Mouse (Mus musculus) G1E-ER4 (cell line): ENCODE data around the gene Elfn1. TPM values are rescaled to one million over a fixed set of nuclear protein-coding genes. Genes with fewer than 3 reads are reported as not detected.

ENCODE experiments used
- GATA1 ChIP-seq: IDR thresholded peaks from one replicate; pipeline ENCODE4 v1.8.0; 2012; ENCODE audit warnings: low read length, inconsistent platforms
- polyA plus RNA-seq: library from polyadenylated mRNA; stranded (reverse); fragments of >175 nt; gene quantifications from 2 replicates; pipeline ENCODE4 v1.2.3, GENCODE M21; 2012

Gene Elfn1
- polyA plus RNA-seq, 1 experiment = not detected

DNA sequence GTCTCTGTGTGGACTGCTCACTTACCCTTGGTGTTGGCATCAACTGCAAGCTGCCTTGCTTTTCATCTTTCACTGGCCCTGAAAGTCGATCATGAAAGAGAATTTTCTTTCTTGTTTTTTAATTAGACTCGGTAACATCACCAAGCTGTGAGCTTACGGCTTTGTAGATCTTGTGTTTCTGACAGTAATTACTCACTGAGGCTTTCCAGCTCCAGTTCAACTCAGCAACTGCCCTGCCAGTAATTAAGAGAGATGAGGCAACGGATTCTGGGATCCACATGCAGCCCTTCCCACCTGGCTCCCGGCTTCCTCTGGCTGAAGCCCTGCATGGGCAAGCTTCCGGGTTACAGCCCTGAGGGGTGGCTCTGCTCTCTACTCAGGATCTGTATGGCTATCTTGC lies 115.1 kb downstream of the Elfn1 start:
- no peak for TF ChIP-seq GATA1

DNA sequence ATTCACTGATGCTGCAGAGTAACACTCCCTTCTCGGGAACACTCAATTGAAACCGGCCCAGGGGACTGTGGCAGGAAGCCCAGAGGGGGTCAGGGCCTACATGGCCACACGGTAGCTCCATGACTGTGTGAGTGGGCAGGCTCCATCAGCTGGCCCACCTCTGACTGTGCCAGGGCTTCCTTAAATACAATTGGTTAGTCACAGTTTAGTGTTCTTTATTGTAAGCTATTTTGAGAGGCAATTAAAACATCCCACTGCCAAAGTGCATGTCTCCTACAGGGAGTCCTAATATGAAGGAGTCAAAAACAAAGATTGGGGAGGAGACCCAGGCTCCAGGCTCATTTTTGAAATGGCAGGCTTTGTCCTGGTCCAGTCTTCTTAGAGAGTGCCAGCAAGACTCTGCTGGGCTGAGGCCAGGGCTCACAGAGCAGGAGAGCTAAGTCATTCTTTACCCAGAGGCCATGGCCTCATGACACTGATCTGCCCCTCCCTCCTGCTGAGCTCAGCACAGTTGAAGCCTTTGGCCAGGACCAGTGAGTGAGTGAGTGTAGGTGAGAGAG lies 116.3 kb downstream of the Elfn1 start:
- TF ChIP-seq GATA1 = no peak

Other genes starting within 250 kb of the Elfn1 start
- gene Micall2, start 171.6 kb upstream of the Elfn1 start, polyA plus RNA-seq = 20.4 and 22.4 TPM in 2 replicates
- 117 and 122 TPM in 2 replicates for gene Ints1, start 132.3 kb upstream of the Elfn1 start, polyA plus RNA-seq
- 40.6 and 49.2 TPM in 2 replicates for gene Mafk, start 116.4 kb upstream of the Elfn1 start, polyA plus RNA-seq
- 3.1 and 5.0 TPM in 2 replicates for gene Tmem184a, start 88.0 kb upstream of the Elfn1 start, polyA plus RNA-seq
- not detected in 2 replicates for gene Gm26938, start 81.5 kb upstream of the Elfn1 start, polyA plus RNA-seq
- 51.4 and 66.3 TPM in 2 replicates for gene Psmg3, start 81.1 kb upstream of the Elfn1 start, polyA plus RNA-seq